ENCODE assay signal across 12 mouse cellular contexts in genomic region chr10:67540591-67540990, GRCm38 (mm10). TPM values are rescaled to one million over a fixed set of nuclear protein-coding genes. Genes with fewer than 3 reads are reported as not detected.
A peak's percentile ranks its signal among the peaks of the same experiment; 100 is the strongest.
DNase-seq lines count a peak whose midpoint lies in the region; ATAC-seq and TF ChIP-seq lines count a peak whose summit lies in the region.
"Had no signal": no experiment of that assay in that cellular context is flagged by ENCODE, and none has a peak within 500 bp of the region (broad histone marks: within the 10 kb centered on the region; RNA-seq: fewer than 3 reads in every experiment).

No protein-coding gene starts in this region.

- peaks cover 48% of the 10 kb centered on the region for H3K27me3 ChIP-seq in heart, embryonic 12.5 days (replicated peaks)
- peaks cover 45% of the 10 kb centered on the region for H3K27me3 ChIP-seq in kidney, embryonic 16.5 days (ENCODE audit: insufficient read depth, low read length)
- peaks cover 60% of the 10 kb centered on the region for H3K27me3 ChIP-seq in E14TG2a.4 (ENCODE audit: insufficient read depth, low read length)
- peaks cover 64% of the 10 kb centered on the region for H3K27me3 ChIP-seq in embryonic facial prominence, embryonic 13.5 days

- peak overlapping the region; percentile 39 for H3K4me2 ChIP-seq in heart, embryonic 12.5 days
- H3K4me2 ChIP-seq in kidney, embryonic 16.5 days (replicated peaks; ENCODE audit: low read depth, low read length): peak overlapping the region; percentile 5; the same call in 1 of the 2 replicates
- H3K4me2 ChIP-seq in embryonic facial prominence, embryonic 13.5 days: peak overlapping the region; percentile 16; the same call in 1 of the 2 replicates

- no peak for TF ChIP-seq CTCF in E14TG2a.4 (conservative IDR thresholded peaks at IDR 0.05; ENCODE audit: low read length)

- peaks cover 32% of the 10 kb centered on the region for H3K4me1 ChIP-seq in heart, embryonic 12.5 days (replicated peaks)
- H3K4me1 ChIP-seq in kidney, embryonic 16.5 days (ENCODE audit: insufficient read depth, low read length): peaks cover 34% of the 10 kb centered on the region
- peaks cover 47% of the 10 kb centered on the region for H3K4me1 ChIP-seq in E14TG2a.4 (replicated peaks; ENCODE audit: low read depth, low read length)
- H3K4me1 ChIP-seq in embryonic facial prominence, embryonic 13.5 days: peaks cover 35% of the 10 kb centered on the region

- no peaks in the 10 kb centered on the region for H3K9me3 ChIP-seq in heart, embryonic 12.5 days (replicated peaks)
- H3K9me3 ChIP-seq in kidney, embryonic 16.5 days (ENCODE audit: low read length): no peaks in the 10 kb centered on the region
- no peaks in the 10 kb centered on the region for H3K9me3 ChIP-seq in E14TG2a.4 (ENCODE audit: low read length)
- no peaks in the 10 kb centered on the region for H3K9me3 ChIP-seq in embryonic facial prominence, embryonic 13.5 days

- 0 out of 2 replicates have a peak overlapping the region, but pooled peaks have one; percentile 17 for H3K9ac ChIP-seq in heart, embryonic 12.5 days
- H3K9ac ChIP-seq in kidney, embryonic 16.5 days (replicated peaks; ENCODE audit: low read length): no peak overlapping the region
- no peak overlapping the region for H3K9ac ChIP-seq in embryonic facial prominence, embryonic 13.5 days

- peaks cover 3% of the 10 kb centered on the region; the same call in 1 of the 2 replicates for H3K36me3 ChIP-seq in heart, embryonic 12.5 days
- H3K36me3 ChIP-seq in kidney, embryonic 16.5 days (ENCODE audit: insufficient read depth, low read length): no peaks in the 10 kb centered on the region
- peaks cover 19% of the 10 kb centered on the region for H3K36me3 ChIP-seq in E14TG2a.4 (ENCODE audit: insufficient read depth, low read length)
- no peaks in the 10 kb centered on the region for H3K36me3 ChIP-seq in embryonic facial prominence, embryonic 13.5 days

- H3K27ac ChIP-seq in heart, embryonic 12.5 days (ENCODE audit: poor library complexity, severe bottlenecking): no peak overlapping the region
- no peak overlapping the region for H3K27ac ChIP-seq in kidney, embryonic 16.5 days (ENCODE audit: low read length)
- no peak overlapping the region for H3K27ac ChIP-seq in embryonic facial prominence, embryonic 13.5 days

- DNase-seq in heart, postnatal 36 days: no peak
- DNase-seq in kidney, postnatal 25 days: no peak
- DNase-seq in adrenal gland, adult (ENCODE audit: inconsistent age in 2 of 2, low spot score in 1 of 2): no peak
- DNase-seq in left cerebral cortex, postnatal 14 days (ENCODE audit: low spot score in 2 of 2): no peak
- DNase-seq: adrenal gland, adult 2 months; cerebellum, adult 9-10 months; kidney, adult 8-10 months; lung, adult 18-20 months had no signal

- WGBS in heart, embryonic 12.5 days: 17% methylated on average over 19 of the region's 19 CpGs
- 16% methylated on average over 19 of the region's 19 CpGs for WGBS in kidney, embryonic 16.5 days
- 12% methylated on average over 19 of the region's 19 CpGs for WGBS in embryonic facial prominence, embryonic 13.5 days

- peak overlapping the region; percentile 3 for H3K4me3 ChIP-seq in heart, embryonic 12.5 days
- peak overlapping the region; percentile 18 for H3K4me3 ChIP-seq in kidney, embryonic 16.5 days (ENCODE audit: low read length)
- H3K4me3 ChIP-seq in E14TG2a.4 (replicated peaks; ENCODE audit: low read length): peak overlapping the region; percentile 41
- no peak overlapping the region; the same call in 1 of the 2 replicates for H3K4me3 ChIP-seq in embryonic facial prominence, embryonic 13.5 days

- no peak for ATAC-seq in heart, embryonic 12.5 days (ENCODE audit: insufficient number of reproducible peaks, low FRiP score)
- no peak for ATAC-seq in kidney, embryonic 16.5 days (ENCODE audit: low FRiP score, low TSS enrichment)
- ATAC-seq in embryonic facial prominence, embryonic 13.5 days (ENCODE audit: insufficient number of reproducible peaks, insufficient read depth, low FRiP score, low TSS enrichment, low read depth): no peak

- intact Hi-C loops in heart, postnatal 36 days (cut with DNase I): loop anchor here (10.0 kb wide), 1 partner anchor 734 kb away; the partner anchor contains the start of gene Arid5b
- intact Hi-C loops in left cerebral cortex, postnatal 14 days (cut with DNase I): loop anchor here (10.0 kb wide), 1 partner anchor 434 kb away; the partner anchor contains the start of gene Rtkn2

RNA-seq across cellular contexts. Expression of gene Egr2, which starts 5.3 kb away (rescaled TPM):
- 0.88 and 0.99 TPM in 2 replicates for polyA plus RNA-seq in heart, embryonic 12.5 days (2016; fragmentation: Nextera tagmentation; extraction: Ambion mirVana)
- total RNA-seq in heart, postnatal 36 days (2021): 1 to 10 TPM in 1 of 2 experiments, under 1 TPM in 1; 0.27 to 1.2 TPM
- polyA plus RNA-seq in kidney, embryonic 16.5 days (2015; fragmentation: Nextera tagmentation; extraction: Ambion mirVana): 0.64 and 1.1 TPM in 2 replicates
- 1.1 and 1.9 TPM in 2 replicates for polyA plus RNA-seq in embryonic facial prominence, embryonic 13.5 days (2015; fragmentation: Nextera tagmentation; extraction: Ambion mirVana)
- 10 to 100 TPM in 1 of 2 experiments, 1 to 10 TPM in 1; 7.1 to 10.5 TPM for total RNA-seq in left cerebral cortex, postnatal 14 days (2021)

RNA-seq across cellular contexts. Expression of gene Ado, which starts 8.2 kb away (rescaled TPM):
- polyA plus RNA-seq in heart, embryonic 12.5 days (2016; fragmentation: Nextera tagmentation; extraction: Ambion mirVana): 57.0 and 57.1 TPM in 2 replicates
- 10 to 100 TPM; 16.4 to 16.6 TPM for total RNA-seq in heart, postnatal 36 days (2021)
- polyA plus RNA-seq in kidney, embryonic 16.5 days (2015; fragmentation: Nextera tagmentation; extraction: Ambion mirVana): 73.1 and 74.9 TPM in 2 replicates
- 72.3 and 82.0 TPM in 2 replicates for polyA plus RNA-seq in embryonic facial prominence, embryonic 13.5 days (2015; fragmentation: Nextera tagmentation; extraction: Ambion mirVana)
- total RNA-seq in left cerebral cortex, postnatal 14 days (2021): 10 to 100 TPM; 37.6 to 39.0 TPM
